Mouse (Mus musculus): Measurements from ENCODE around the gene Ifna15. TPM values are rescaled to one million over a fixed set of nuclear protein-coding genes. Genes with fewer than 3 reads are reported as not detected.

Ifna15 gene
- polyA plus RNA-seq, 1 experiment from 2014 or later = not detected

DNA sequence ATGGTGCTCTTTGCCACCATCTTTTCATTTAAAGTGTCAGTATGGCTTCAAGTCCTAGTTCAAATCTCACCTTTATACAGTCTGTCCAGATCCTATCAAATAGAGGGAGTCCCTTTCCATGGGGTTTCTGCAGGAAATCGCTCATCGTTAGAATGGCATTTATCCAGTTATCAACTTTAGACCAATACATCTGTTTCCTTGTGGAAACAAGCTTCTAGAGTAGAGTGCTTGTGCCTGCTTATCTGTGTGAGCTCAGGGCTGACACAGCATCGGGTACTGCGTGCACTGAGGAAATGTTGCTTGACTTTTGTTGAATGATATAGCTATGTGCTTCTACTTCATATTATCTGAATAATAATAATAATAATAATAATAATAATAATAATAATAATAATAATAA is 44.3 kb downstream of the Ifna15 start:
- H3K4me3 ChIP-seq (replicated peaks) = no peak overlapping the region
- no peak overlapping the region for H3K4me2 ChIP-seq
- H3K9me3 ChIP-seq (replicated peaks) = no peaks in the 10 kb centered on the region
- no peaks in the 10 kb centered on the region for H3K36me3 ChIP-seq
- H3K4me1 ChIP-seq (replicated peaks) = peaks cover 30% of the 10 kb centered on the region
- 0 out of 2 replicates have a peak overlapping the region, but pooled peaks have one; percentile 7 for H3K27ac ChIP-seq
- DNase-seq = no peak
- no peak overlapping the region for H3K9ac ChIP-seq
- peak; percentile 88 for ATAC-seq (ENCODE audit: low read depth)
- H3K27me3 ChIP-seq = no peaks in the 10 kb centered on the region
- WGBS (ENCODE audit: insufficient replicate concordance) = 24% methylated on average over 4 of the region's 4 CpGs

Other genes with a start within 250 kb of the Ifna15 start
- gene Hacd4, start 119.3 kb downstream of the Ifna15 start, polyA plus RNA-seq (2015; fragmentation: Nextera tagmentation; extraction: Ambion mirVana) = 5.2 and 5.6 TPM in 2 replicates
- gene Ifnb1, start 35.5 kb downstream of the Ifna15 start, polyA plus RNA-seq (2015; fragmentation: Nextera tagmentation; extraction: Ambion mirVana) = not detected in 2 replicates
- not detected in 2 replicates for gene Ifna14, start 13.6 kb upstream of the Ifna15 start, polyA plus RNA-seq (2015; fragmentation: Nextera tagmentation; extraction: Ambion mirVana)
- gene Ifna9, start 34.1 kb upstream of the Ifna15 start, polyA plus RNA-seq (2015; fragmentation: Nextera tagmentation; extraction: Ambion mirVana) = not detected in 2 replicates
- not detected in 2 replicates for gene Ifna12, start 45.1 kb upstream of the Ifna15 start, polyA plus RNA-seq (2015; fragmentation: Nextera tagmentation; extraction: Ambion mirVana)
- gene C87499, start 76.2 kb upstream of the Ifna15 start, polyA plus RNA-seq (2015; fragmentation: Nextera tagmentation; extraction: Ambion mirVana) = not detected in 2 replicates
- gene Ifna13, start 86.2 kb upstream of the Ifna15 start, polyA plus RNA-seq (2015; fragmentation: Nextera tagmentation; extraction: Ambion mirVana) = not detected in 2 replicates
- not detected in 2 replicates for gene Ifna16, start 118.7 kb upstream of the Ifna15 start, polyA plus RNA-seq (2015; fragmentation: Nextera tagmentation; extraction: Ambion mirVana)
- not detected in 2 replicates for gene Ifna2, start 125.7 kb upstream of the Ifna15 start, polyA plus RNA-seq (2015; fragmentation: Nextera tagmentation; extraction: Ambion mirVana)
- not detected in 2 replicates for gene Ifnab, start 133.1 kb upstream of the Ifna15 start, polyA plus RNA-seq (2015; fragmentation: Nextera tagmentation; extraction: Ambion mirVana)
- gene Gm26566, start 163.6 kb upstream of the Ifna15 start, polyA plus RNA-seq (2015; fragmentation: Nextera tagmentation; extraction: Ambion mirVana) = 0.25 and 0.29 TPM in 2 replicates
- 24.6 and 33.1 TPM in 2 replicates for gene Klhl9, start 164.2 kb upstream of the Ifna15 start, polyA plus RNA-seq (2015; fragmentation: Nextera tagmentation; extraction: Ambion mirVana)
- not detected in 2 replicates for gene Gm13271, start 196.6 kb upstream of the Ifna15 start, polyA plus RNA-seq (2015; fragmentation: Nextera tagmentation; extraction: Ambion mirVana)
- not detected in 2 replicates for gene Gm13283, start 201.9 kb upstream of the Ifna15 start, polyA plus RNA-seq (2015; fragmentation: Nextera tagmentation; extraction: Ambion mirVana)
- not detected in 2 replicates for gene Gm13290, start 215.6 kb upstream of the Ifna15 start, polyA plus RNA-seq (2015; fragmentation: Nextera tagmentation; extraction: Ambion mirVana)
- not detected in 2 replicates for gene Gm13289, start 218.7 kb upstream of the Ifna15 start, polyA plus RNA-seq (2015; fragmentation: Nextera tagmentation; extraction: Ambion mirVana)
- gene Gm13272, start 221.6 kb upstream of the Ifna15 start, polyA plus RNA-seq (2015; fragmentation: Nextera tagmentation; extraction: Ambion mirVana) = not detected in 2 replicates
- not detected in 2 replicates for gene Ifnz, start 223.9 kb upstream of the Ifna15 start, polyA plus RNA-seq (2015; fragmentation: Nextera tagmentation; extraction: Ambion mirVana)
- gene Gm13276, start 227.5 kb upstream of the Ifna15 start, polyA plus RNA-seq (2015; fragmentation: Nextera tagmentation; extraction: Ambion mirVana) = 0.23 TPM in 1 of 2 replicates, not detected in the other
- gene Gm13277, start 230.4 kb upstream of the Ifna15 start, polyA plus RNA-seq (2015; fragmentation: Nextera tagmentation; extraction: Ambion mirVana) = not detected in 2 replicates
- not detected in 2 replicates for gene Gm13278, start 233.3 kb upstream of the Ifna15 start, polyA plus RNA-seq (2015; fragmentation: Nextera tagmentation; extraction: Ambion mirVana)
- not detected in 2 replicates for gene Gm13275, start 236.2 kb upstream of the Ifna15 start, polyA plus RNA-seq (2015; fragmentation: Nextera tagmentation; extraction: Ambion mirVana)
- not detected in 2 replicates for gene Gm13279, start 239.2 kb upstream of the Ifna15 start, polyA plus RNA-seq (2015; fragmentation: Nextera tagmentation; extraction: Ambion mirVana)
- gene Gm13285, start 241.4 kb upstream of the Ifna15 start, polyA plus RNA-seq (2015; fragmentation: Nextera tagmentation; extraction: Ambion mirVana) = 0.25 and 0.31 TPM in 2 replicates
- not detected in 2 replicates for gene Gm13287, start 245.0 kb upstream of the Ifna15 start, polyA plus RNA-seq (2015; fragmentation: Nextera tagmentation; extraction: Ambion mirVana)
- gene Gm13288, start 247.3 kb upstream of the Ifna15 start, polyA plus RNA-seq (2015; fragmentation: Nextera tagmentation; extraction: Ambion mirVana) = not detected in 2 replicates